Mouse (Mus musculus) MEL (cell line): ENCODE measurements around the gene Llgl1.

ENCODE experiments used
- BHLHE40 ChIP-seq: IDR thresholded peaks from 2 replicates; pipeline ENCODE4 v1.6.1; 2012; ENCODE audit warnings: low read depth, mild to moderate bottlenecking, inconsistent platforms, low read length, improper control_type of control experiment, borderline replicate concordance
- CHD1 ChIP-seq: IDR thresholded peaks from 2 replicates; pipeline ENCODE4 v1.6.1; 2012; ENCODE audit warnings: low read depth, mild to moderate bottlenecking, inconsistent platforms, low read length, improper control_type of control experiment
- CTCF ChIP-seq, 3 experiments: IDR thresholded peaks in 2 of 3; conservative IDR thresholded peaks in 1 of 3; 2 replicates each; pipeline ENCODE4 v1.5.1; 2011 to 2012; ENCODE audit warnings: low read length in 3 of 3, low read depth in 2 of 3, mild to moderate bottlenecking in 2 of 3, improper control_type of control experiment in 1 of 3, inconsistent platforms in 1 of 3, mixed read lengths in 1 of 3, moderate library complexity in 1 of 3; ENCODE audit not compliant: control insufficient read depth in 1 of 3, insufficient read depth in 1 of 3, poor library complexity in 1 of 3, severe bottlenecking in 1 of 3
- ETS1 ChIP-seq: IDR thresholded peaks from 2 replicates; pipeline ENCODE4 v1.6.1; 2012; ENCODE audit warnings: low read depth, mild to moderate bottlenecking, inconsistent platforms, low read length, improper control_type of control experiment, moderate library complexity
- MYC ChIP-seq: IDR thresholded peaks from 2 replicates; pipeline ENCODE4 v1.6.1; 2011; ENCODE audit warnings: low read depth, mild to moderate bottlenecking, low read length, improper control_type of control experiment, moderate library complexity
- NELFE ChIP-seq: IDR thresholded peaks from 2 replicates; pipeline ENCODE4 v1.6.1; 2011; ENCODE audit warnings: low read depth, low read length, improper control_type of control experiment
- POLR2A ChIP-seq, 2 experiments: IDR thresholded peaks; 2 replicates each; pipeline ENCODE4 v1.6.1; 2011 to 2012; ENCODE audit warnings: low read length in 2 of 2, mild to moderate bottlenecking in 2 of 2, control low read depth in 1 of 2, improper control_type of control experiment in 1 of 2, low read depth in 1 of 2, moderate library complexity in 1 of 2; ENCODE audit not compliant: control insufficient read depth in 1 of 2, insufficient read depth in 1 of 2, poor library complexity in 1 of 2
- RCOR1 ChIP-seq: IDR thresholded peaks from 2 replicates; pipeline ENCODE4 v1.6.1; 2012; ENCODE audit warnings: low read depth, mild to moderate bottlenecking, inconsistent platforms, low read length, improper control_type of control experiment
- TBP ChIP-seq: IDR thresholded peaks from 2 replicates; pipeline ENCODE4 v1.8.0; 2011; ENCODE audit warnings: low read depth, low read length, improper control_type of control experiment

GRCm38 (mm10) chr11:60755570-60755969, 56.0 kb downstream of the Llgl1 start:
- no peak for TF ChIP-seq CTCF (IDR thresholded peaks at IDR 0.05 in 2 of 3, conservative IDR thresholded peaks at IDR 0.05 in 1 of 3; ENCODE audit: control insufficient read depth in 1 of 3, insufficient read depth in 1 of 3, low read depth in 2 of 3, low read length in 3 of 3, poor library complexity in 1 of 3, severe bottlenecking in 1 of 3)
- no peak for TF ChIP-seq NELFE
- no peak for TF ChIP-seq ETS1
- TF ChIP-seq CHD1 = no peak
- no peak for TF ChIP-seq BHLHE40
- no peak for TF ChIP-seq MYC
- TF ChIP-seq POLR2A (IDR thresholded peaks at IDR 0.05; ENCODE audit: control insufficient read depth in 1 of 2, insufficient read depth in 1 of 2, low read depth in 1 of 2, low read length in 2 of 2, poor library complexity in 1 of 2) = no peak
- no peak for TF ChIP-seq RCOR1
- no peak for TF ChIP-seq TBP
